In genomic region chr8:80868006-80868702, GRCm38 (mm10) we compare ENCODE assay signal across 10 mouse cellular contexts. TPM values are rescaled to one million over a fixed set of nuclear protein-coding genes. Genes with fewer than 3 reads are reported as not detected.
A peak's percentile ranks its signal among the peaks of the same experiment; 100 is the strongest.
DNase-seq lines count a peak whose midpoint lies in the region; ATAC-seq and TF ChIP-seq lines count a peak whose summit lies in the region.
"Had no signal": no experiment of that assay in that cellular context is flagged by ENCODE, and none has a peak within 500 bp of the region (broad histone marks: within the 10 kb centered on the region; RNA-seq: fewer than 3 reads in every experiment).

No protein-coding gene starts in this region.

- peak overlapping the region; percentile 45 for H3K4me3 ChIP-seq in heart, embryonic 13.5 days
- H3K4me3 ChIP-seq in G1E (ENCODE audit: low read depth, low read length) = peak overlapping the region; percentile 62; the same call in 1 of the 2 replicates
- H3K4me3 ChIP-seq in liver, embryonic 12.5 days = peak overlapping the region; percentile 61
- H3K4me3 ChIP-seq in midbrain, embryonic 16.5 days (ENCODE audit: low read depth, low read length) = no peak overlapping the region
- H3K4me3 ChIP-seq: embryonic facial prominence, embryonic 10.5 days; limb, embryonic 13.5 days had no signal

- H3K36me3 ChIP-seq in heart, embryonic 13.5 days = peaks cover 16% of the 10 kb centered on the region
- peaks cover 6% of the 10 kb centered on the region for H3K36me3 ChIP-seq in G1E (replicated peaks)
- H3K36me3 ChIP-seq in liver, embryonic 12.5 days = peaks cover 30% of the 10 kb centered on the region
- H3K36me3 ChIP-seq in midbrain, embryonic 16.5 days (ENCODE audit: control insufficient read depth, insufficient read depth, low read length) = no peaks in the 10 kb centered on the region
- H3K36me3 ChIP-seq: limb, embryonic 13.5 days had no signal

- 63% methylated on average over 12 of the region's 12 CpGs for WGBS in heart, embryonic 13.5 days
- WGBS in liver, embryonic 12.5 days (ENCODE audit: insufficient replicate concordance) = 55% methylated on average over 12 of the region's 12 CpGs
- WGBS in midbrain, embryonic 16.5 days = 86% methylated on average over 12 of the region's 12 CpGs

- H3K27ac ChIP-seq in heart, embryonic 13.5 days (replicated peaks) = peak overlapping the region; percentile 94
- H3K27ac ChIP-seq in liver, embryonic 12.5 days = peak overlapping the region; percentile 88
- H3K27ac ChIP-seq in midbrain, embryonic 16.5 days (ENCODE audit: low read length) = no peak overlapping the region

- peak overlapping the region; percentile 68 for H3K4me2 ChIP-seq in heart, embryonic 13.5 days
- H3K4me2 ChIP-seq in liver, embryonic 12.5 days = peak overlapping the region; percentile 77
- no peak overlapping the region for H3K4me2 ChIP-seq in midbrain, embryonic 16.5 days (ENCODE audit: low read length)
- H3K4me2 ChIP-seq: limb, embryonic 13.5 days had no signal

- intact Hi-C loops in heart, postnatal 14 days (cut with DNase I) = no loop called here

- no peak for ATAC-seq in heart, embryonic 13.5 days (ENCODE audit: extremely low read depth, insufficient number of reproducible peaks, low FRiP score, low TSS enrichment)
- no peak for ATAC-seq in G1E (ENCODE audit: extremely low read depth, insufficient number of reproducible peaks, low FRiP score, poor library complexity, severe bottlenecking)
- ATAC-seq in liver, embryonic 12.5 days = no peak
- no peak for ATAC-seq in midbrain, embryonic 16.5 days

- peaks cover 90% of the 10 kb centered on the region for H3K4me1 ChIP-seq in heart, embryonic 13.5 days
- peaks cover 76% of the 10 kb centered on the region for H3K4me1 ChIP-seq in G1E (ENCODE audit: insufficient read depth, low read depth, low read length)
- peaks cover 86% of the 10 kb centered on the region for H3K4me1 ChIP-seq in liver, embryonic 12.5 days
- peaks cover 5% of the 10 kb centered on the region; the same call in 1 of the 2 replicates for H3K4me1 ChIP-seq in midbrain, embryonic 16.5 days (ENCODE audit: control insufficient read depth, insufficient read depth, low read length)

- DNase-seq in heart, postnatal 14 days = no peak
- no peak for DNase-seq in G1E (ENCODE audit: low spot score)
- DNase-seq in MEL-GATA-1-ER (ENCODE audit: extremely low read depth, low read depth) = peak; percentile 26
- no peak for DNase-seq in urinary bladder, postnatal 25 days (ENCODE audit: low spot score)
- DNase-seq: thymus, postnatal 14 days had no signal

- H3K9me3 ChIP-seq in heart, embryonic 13.5 days = no peaks in the 10 kb centered on the region
- no peaks in the 10 kb centered on the region for H3K9me3 ChIP-seq in G1E (replicated peaks)
- H3K9me3 ChIP-seq in liver, embryonic 12.5 days (replicated peaks) = no peaks in the 10 kb centered on the region
- no peaks in the 10 kb centered on the region for H3K9me3 ChIP-seq in midbrain, embryonic 16.5 days (replicated peaks; ENCODE audit: control insufficient read depth, low read length, poor library complexity, severe bottlenecking)
- H3K9me3 ChIP-seq: embryonic facial prominence, embryonic 10.5 days; limb, embryonic 13.5 days had no signal

- no peaks in the 10 kb centered on the region for H3K27me3 ChIP-seq in heart, embryonic 13.5 days (replicated peaks)
- H3K27me3 ChIP-seq in G1E (ENCODE audit: insufficient read depth, low read length) = no peaks in the 10 kb centered on the region; the same call in 1 of the 2 replicates
- no peaks in the 10 kb centered on the region for H3K27me3 ChIP-seq in liver, embryonic 12.5 days (replicated peaks)
- H3K27me3 ChIP-seq in midbrain, embryonic 16.5 days (ENCODE audit: control insufficient read depth, insufficient read depth, low read depth, low read length) = no peaks in the 10 kb centered on the region
- H3K27me3 ChIP-seq: limb, embryonic 13.5 days had no signal

- H3K9ac ChIP-seq in heart, embryonic 13.5 days = peak overlapping the region; percentile 74
- H3K9ac ChIP-seq in liver, embryonic 12.5 days = peak overlapping the region; percentile 74
- H3K9ac ChIP-seq in midbrain, embryonic 16.5 days (ENCODE audit: low read depth, low read length) = no peak overlapping the region
- H3K9ac ChIP-seq: limb, embryonic 13.5 days had no signal

- no peak for TF ChIP-seq CTCF in G1E (IDR thresholded peaks at IDR 0.05; ENCODE audit: low read depth, low read length)

RNA-seq across cellular contexts. Expression of gene Gab1, which starts 12.2 kb away (rescaled TPM):
- polyA plus RNA-seq in heart, embryonic 13.5 days (2015; fragmentation: Nextera tagmentation; extraction: Ambion mirVana) = 26.6 and 28.8 TPM in 2 replicates
- 10 to 100 TPM; 35.5 to 40.0 TPM for total RNA-seq in heart, postnatal 14 days (2021)
- total RNA-seq in G1E (2014; fragmentation: Nextera tagmentation) (20.8 and 28.2 TPM in 2 replicates), G1E (2017) (3.9 and 4.4 TPM in 2 replicates)
- polyA plus RNA-seq in G1E (2012) = 2.7 and 3.0 TPM in 2 replicates
- 13.1 and 14.6 TPM in 2 replicates for polyA plus RNA-seq in liver, embryonic 12.5 days (2016; fragmentation: Nextera tagmentation; extraction: Ambion mirVana)
- polyA plus RNA-seq in midbrain, embryonic 16.5 days (2015; fragmentation: Nextera tagmentation; extraction: Ambion mirVana) = 6.4 and 7.6 TPM in 2 replicates
